Mouse (Mus musculus) forebrain, embryonic 13.5 days (tissue): ENCODE measurements around the gene Epb42. TPM values are rescaled to one million over a fixed set of nuclear protein-coding genes. Genes with fewer than 3 reads are reported as not detected.
"Not testable (repeated sequence)": the region's sequence is repeated elsewhere in the genome, so short reads cannot be mapped to it uniquely, and the experiment has no call there.

Experiments
- ATAC-seq: fragments of 200-750 bp; cut with Nextera tagmentation; 2 replicates; pipeline ENCODE4 v1.8.0; 2017
- H3K27ac ChIP-seq: fragments of 300-500 bp; sonication (generic); 2 replicates; pipeline ENCODE4 v1.5.1; 2015; ENCODE audit warnings: inconsistent platforms, mild to moderate bottlenecking, moderate library complexity
- H3K27me3 ChIP-seq: fragments of 300-500 bp; sonication (generic); 2 replicates; pipeline ENCODE4 v1.6.1; 2015; ENCODE audit warnings: mild to moderate bottlenecking, inconsistent platforms
- H3K36me3 ChIP-seq: fragments of 300-500 bp; sonication (generic); 2 replicates; pipeline ENCODE4 v1.6.1; 2015; ENCODE audit warnings: mild to moderate bottlenecking, inconsistent platforms; ENCODE audit not compliant: poor library complexity, severe bottlenecking
- H3K4me1 ChIP-seq: fragments of 300-500 bp; sonication (generic); 2 replicates; pipeline ENCODE4 v1.6.1; 2015; ENCODE audit warnings: inconsistent platforms
- H3K4me2 ChIP-seq: fragments of 300-500 bp; sonication (generic); 2 replicates; pipeline ENCODE4 v1.6.1; 2015; ENCODE audit warnings: inconsistent platforms, mild to moderate bottlenecking, moderate library complexity
- H3K4me3 ChIP-seq: fragments of 300-500 bp; sonication (generic); 2 replicates; pipeline ENCODE4 v1.5.1; 2015; ENCODE audit warnings: mild to moderate bottlenecking, inconsistent platforms
- H3K9ac ChIP-seq: fragments of 300-500 bp; sonication (generic); 2 replicates; pipeline ENCODE4 v1.6.1; 2015; ENCODE audit warnings: mild to moderate bottlenecking, inconsistent platforms
- H3K9me3 ChIP-seq: fragments of 300-500 bp; sonication (generic); replicated peaks from 2 replicates; pipeline ENCODE4 v1.6.1; 2016; ENCODE audit warnings: inconsistent platforms
- WGBS: fragments of 180-500 bp; shearing (Covaris S2); methylation state at CpG from one replicate; pipeline ENCODE4 v1.1.7; 2015; 5-methylcytosine and 5-hydroxymethylcytosine counted together
- polyA plus RNA-seq: library from polyadenylated mRNA; unstranded; fragments of >200 nt; fragmentation: Nextera tagmentation; extraction: Ambion mirVana; gene quantifications from 2 replicates; pipeline ENCODE4 v1.2.1, GENCODE M21; 2015

Epb42 gene
- polyA plus RNA-seq, 1 experiment from 2014 or later: 0.67 TPM

GRCm38 (mm10) chr2:121041098-121041497 is 4.2 kb upstream of the Epb42 start:
- Histone ChIP-seq H3K4me1 (no peaks in the 10 kb centered on the region), H3K4me2 (no peak overlapping the region), H3K36me3 (no peaks in the 10 kb centered on the region), H3K4me3 (no peak overlapping the region), H3K9ac (no peak overlapping the region), H3K27ac (no peak overlapping the region), H3K27me3 (no peaks in the 10 kb centered on the region), H3K9me3 (no peaks in the 10 kb centered on the region)
- no peak for ATAC-seq
- WGBS: 59% methylated on average over 5 of the region's 5 CpGs

GRCm38 (mm10) chr2:121039382-121039781 is 2.5 kb upstream of the Epb42 start:
- Histone ChIP-seq H3K27ac (no peak overlapping the region), H3K9me3 (no peaks in the 10 kb centered on the region), H3K36me3 (no peaks in the 10 kb centered on the region), H3K27me3 (no peaks in the 10 kb centered on the region), H3K9ac (no peak overlapping the region), H3K4me2 (no peak overlapping the region), H3K4me3 (no peak overlapping the region), H3K4me1 (no peaks in the 10 kb centered on the region)
- WGBS: 89% methylated on average over 1 of the region's 1 CpGs
- ATAC-seq: no peak

- not testable (repeated sequence) for H3K27ac ChIP-seq, ATAC-seq, H3K9me3 ChIP-seq, H3K4me2 ChIP-seq, H3K9ac ChIP-seq, H3K4me3 ChIP-seq, H3K4me1 ChIP-seq, H3K27me3 ChIP-seq, H3K36me3 ChIP-seq
- 94% methylated on average over 1 of the region's 1 CpGs for WGBS
Observed at GRCm38 (mm10) chr2:121038851-121039250, 2.0 kb upstream of the Epb42 start.

GRCm38 (mm10) chr2:121022918-121023317 is 14.0 kb downstream of the Epb42 start:
- no peak overlapping the region for H3K27ac ChIP-seq
- WGBS: 75% methylated on average over 5 of the region's 5 CpGs
- no peak overlapping the region for H3K4me2 ChIP-seq
- no peaks in the 10 kb centered on the region for H3K4me1 ChIP-seq
- H3K9me3 ChIP-seq: no peaks in the 10 kb centered on the region
- no peaks in the 10 kb centered on the region for H3K27me3 ChIP-seq
- no peak for ATAC-seq
- H3K9ac ChIP-seq: no peak overlapping the region
- no peak overlapping the region for H3K4me3 ChIP-seq
- peaks cover 1% of the 10 kb centered on the region for H3K36me3 ChIP-seq

GRCm38 (mm10) chr2:121017151-121017550 is 19.7 kb downstream of the Epb42 start:
- H3K9me3 ChIP-seq: no peaks in the 10 kb centered on the region
- H3K4me2 ChIP-seq: no peak overlapping the region
- ATAC-seq: no peak
- H3K36me3 ChIP-seq: peaks cover 38% of the 10 kb centered on the region
- 93% methylated on average over 1 of the region's 1 CpGs for WGBS
- no peaks in the 10 kb centered on the region for H3K27me3 ChIP-seq
- H3K9ac ChIP-seq: no peak overlapping the region
- no peak overlapping the region for H3K27ac ChIP-seq
- no peak overlapping the region for H3K4me3 ChIP-seq
- no peaks in the 10 kb centered on the region for H3K4me1 ChIP-seq

- Histone ChIP-seq H3K27ac (no peak overlapping the region), H3K27me3 (no peaks in the 10 kb centered on the region), H3K9ac (no peak overlapping the region), H3K4me1 (no peaks in the 10 kb centered on the region), H3K9me3 (no peaks in the 10 kb centered on the region), H3K36me3 (peaks cover 47% of the 10 kb centered on the region), H3K4me2 (no peak overlapping the region), H3K4me3 (no peak overlapping the region)
- no peak for ATAC-seq
- 90% methylated on average over 9 of the region's 9 CpGs for WGBS
Observed at GRCm38 (mm10) chr2:121016226-121016625, 20.6 kb downstream of the Epb42 start.

GRCm38 (mm10) chr2:121015507-121015906 is 21.4 kb downstream of the Epb42 start:
- Histone ChIP-seq H3K4me3 (no peak overlapping the region), H3K4me1 (no peaks in the 10 kb centered on the region), H3K9ac (no peak overlapping the region), H3K9me3 (no peaks in the 10 kb centered on the region), H3K4me2 (no peak overlapping the region), H3K27me3 (no peaks in the 10 kb centered on the region), H3K27ac (no peak overlapping the region), H3K36me3 (peaks cover 47% of the 10 kb centered on the region)
- 86% methylated on average over 2 of the region's 2 CpGs for WGBS
- no peak for ATAC-seq

GRCm38 (mm10) chr2:121012676-121013075 is 24.2 kb downstream of the Epb42 start:
- WGBS: 93% methylated on average over 9 of the region's 9 CpGs
- Histone ChIP-seq H3K4me1 (peaks cover 10% of the 10 kb centered on the region), H3K4me2 (no peak overlapping the region), H3K27ac (no peak overlapping the region), H3K9me3 (no peaks in the 10 kb centered on the region), H3K27me3 (no peaks in the 10 kb centered on the region), H3K36me3 (peaks cover 44% of the 10 kb centered on the region), H3K4me3 (no peak overlapping the region), H3K9ac (no peak overlapping the region)
- ATAC-seq: no peak

- Histone ChIP-seq H3K4me2 (peak overlapping the region; percentile 82), H3K9me3 (no peaks in the 10 kb centered on the region), H3K27me3 (no peaks in the 10 kb centered on the region), H3K4me1 (peaks cover 10% of the 10 kb centered on the region), H3K4me3 (peak overlapping the region; percentile 67), H3K9ac (peak overlapping the region; percentile 75), H3K36me3 (peaks cover 22% of the 10 kb centered on the region), H3K27ac (no peak overlapping the region)
- 23% methylated on average over 5 of the region's 5 CpGs for WGBS
- no peak for ATAC-seq
Observed at GRCm38 (mm10) chr2:121009071-121009677, 27.7 kb downstream of the Epb42 start.

GRCm38 (mm10) chr2:121008664-121009007 is 28.2 kb downstream of the Epb42 start:
- 2% methylated on average over 12 of the region's 12 CpGs for WGBS
- no peaks in the 10 kb centered on the region for H3K9me3 ChIP-seq
- peaks cover 19% of the 10 kb centered on the region for H3K36me3 ChIP-seq
- H3K27ac ChIP-seq: no peak overlapping the region
- peaks cover 10% of the 10 kb centered on the region for H3K4me1 ChIP-seq
- peak overlapping the region; percentile 82 for H3K4me2 ChIP-seq
- H3K9ac ChIP-seq: peak overlapping the region; percentile 75
- peak overlapping the region; percentile 67 for H3K4me3 ChIP-seq
- H3K27me3 ChIP-seq: no peaks in the 10 kb centered on the region
- peak; percentile 48; the same call in 1 of the 2 replicates for ATAC-seq

- H3K27me3 ChIP-seq: no peaks in the 10 kb centered on the region
- 0 out of 2 replicates have a peak within 1 kb of the TSS, but pooled peaks have one; percentile 31 for H3K27ac ChIP-seq
- under 1% methylated on average over 34 of the region's 34 CpGs for WGBS
- peak within 1 kb of the TSS; percentile 67 for H3K4me3 ChIP-seq
- H3K9me3 ChIP-seq: no peaks in the 10 kb centered on the region
- H3K4me2 ChIP-seq: peak within 1 kb of the TSS; percentile 82
- H3K9ac ChIP-seq: peak within 1 kb of the TSS; percentile 75
- H3K4me1 ChIP-seq: peaks cover 10% of the 10 kb centered on the region
- peaks cover 16% of the 10 kb centered on the region for H3K36me3 ChIP-seq
- peak; percentile 99 for ATAC-seq
Observed at GRCm38 (mm10) chr2:121007925-121008663, 28.8 kb downstream of the Epb42 start, which contains the start of gene Ccndbp1. Ccndbp1 (plus strand) TSS chr2:121008403.

- Histone ChIP-seq H3K4me2 (no peak overlapping the region), H3K9me3 (no peaks in the 10 kb centered on the region), H3K27me3 (no peaks in the 10 kb centered on the region), H3K27ac (no peak overlapping the region), H3K36me3 (peaks cover 7% of the 10 kb centered on the region), H3K4me1 (peaks cover 10% of the 10 kb centered on the region), H3K4me3 (no peak overlapping the region), H3K9ac (no peak overlapping the region)
- no peak for ATAC-seq
- 91% methylated on average over 1 of the region's 1 CpGs for WGBS
Observed at GRCm38 (mm10) chr2:121006986-121007385, 29.9 kb downstream of the Epb42 start.
